Mouse (Mus musculus): ENCODE data around the gene Opcml. TPM values are rescaled to one million over a fixed set of nuclear protein-coding genes. Genes with fewer than 3 reads are reported as not detected.

Gene Opcml
- polyA plus RNA-seq, 1 experiment, result 1.3 TPM

- H3K4me1 ChIP-seq (ENCODE audit: control insufficient read depth, insufficient read depth, low read length), result no peaks in the 10 kb centered on the region
- H3K4me3 ChIP-seq (replicated peaks; ENCODE audit: control insufficient read depth, low read depth, low read length), result no peak overlapping the region
- 65% methylated on average over 3 of the region's 3 CpGs for WGBS
- no peak overlapping the region for H3K27ac ChIP-seq (ENCODE audit: control insufficient read depth, insufficient read depth, low read depth, low read length, poor library complexity)
- no peak for TF ChIP-seq CTCF (IDR thresholded peaks at IDR 0.05; ENCODE audit: control insufficient read depth, insufficient read depth, low read length)
- TF ChIP-seq POLR2A (IDR thresholded peaks at IDR 0.05; ENCODE audit: borderline replicate concordance, control insufficient read depth, low read depth, low read length), result no peak
Measured at GRCm38 (mm10) chr9:28587253-28587652, 796.7 kb downstream of the Opcml start.

GRCm38 (mm10) chr9:28587857-28588388, 797.3 kb downstream of the Opcml start:
- Histone ChIP-seq H3K4me1 (ENCODE audit: control insufficient read depth, insufficient read depth, low read length) (no peaks in the 10 kb centered on the region), H3K27ac (ENCODE audit: control insufficient read depth, insufficient read depth, low read depth, low read length, poor library complexity) (no peak overlapping the region), H3K4me3 (replicated peaks; ENCODE audit: control insufficient read depth, low read depth, low read length) (no peak overlapping the region)
- no peak for TF ChIP-seq CTCF (IDR thresholded peaks at IDR 0.05; ENCODE audit: control insufficient read depth, insufficient read depth, low read length)
- TF ChIP-seq POLR2A (IDR thresholded peaks at IDR 0.05; ENCODE audit: borderline replicate concordance, control insufficient read depth, low read depth, low read length), result no peak
- WGBS, result 75% methylated on average over 4 of the region's 4 CpGs

GRCm38 (mm10) chr9:28588488-28588887, 797.9 kb downstream of the Opcml start:
- 73% methylated on average over 1 of the region's 1 CpGs for WGBS
- H3K4me1 ChIP-seq (ENCODE audit: control insufficient read depth, insufficient read depth, low read length), result no peaks in the 10 kb centered on the region
- H3K27ac ChIP-seq (ENCODE audit: control insufficient read depth, insufficient read depth, low read depth, low read length, poor library complexity), result no peak overlapping the region
- no peak overlapping the region for H3K4me3 ChIP-seq (replicated peaks; ENCODE audit: control insufficient read depth, low read depth, low read length)
- TF ChIP-seq CTCF (IDR thresholded peaks at IDR 0.05; ENCODE audit: control insufficient read depth, insufficient read depth, low read length) (no peak), POLR2A (IDR thresholded peaks at IDR 0.05; ENCODE audit: borderline replicate concordance, control insufficient read depth, low read depth, low read length) (no peak)

GRCm38 (mm10) chr9:28592208-28592607, 801.6 kb downstream of the Opcml start:
- 54% methylated on average over 3 of the region's 3 CpGs for WGBS
- Histone ChIP-seq H3K4me1 (ENCODE audit: control insufficient read depth, insufficient read depth, low read length) (no peaks in the 10 kb centered on the region), H3K27ac (ENCODE audit: control insufficient read depth, insufficient read depth, low read depth, low read length, poor library complexity) (no peak overlapping the region), H3K4me3 (replicated peaks; ENCODE audit: control insufficient read depth, low read depth, low read length) (no peak overlapping the region)
- TF ChIP-seq POLR2A (IDR thresholded peaks at IDR 0.05; ENCODE audit: borderline replicate concordance, control insufficient read depth, low read depth, low read length) (no peak), CTCF (IDR thresholded peaks at IDR 0.05; ENCODE audit: control insufficient read depth, insufficient read depth, low read length) (no peak)

GRCm38 (mm10) chr9:28595062-28595461, 804.5 kb downstream of the Opcml start:
- Histone ChIP-seq H3K27ac (ENCODE audit: control insufficient read depth, insufficient read depth, low read depth, low read length, poor library complexity) (no peak overlapping the region), H3K4me3 (replicated peaks; ENCODE audit: control insufficient read depth, low read depth, low read length) (no peak overlapping the region), H3K4me1 (ENCODE audit: control insufficient read depth, insufficient read depth, low read length) (no peaks in the 10 kb centered on the region)
- 87% methylated on average over 3 of the region's 3 CpGs for WGBS
- TF ChIP-seq CTCF (IDR thresholded peaks at IDR 0.05; ENCODE audit: control insufficient read depth, insufficient read depth, low read length) (no peak), POLR2A (IDR thresholded peaks at IDR 0.05; ENCODE audit: borderline replicate concordance, control insufficient read depth, low read depth, low read length) (no peak)

- 48% methylated on average over 1 of the region's 1 CpGs for WGBS
- TF ChIP-seq CTCF (IDR thresholded peaks at IDR 0.05; ENCODE audit: control insufficient read depth, insufficient read depth, low read length) (no peak), POLR2A (IDR thresholded peaks at IDR 0.05; ENCODE audit: borderline replicate concordance, control insufficient read depth, low read depth, low read length) (no peak)
- no peak overlapping the region for H3K4me3 ChIP-seq (replicated peaks; ENCODE audit: control insufficient read depth, low read depth, low read length)
- no peak overlapping the region for H3K27ac ChIP-seq (ENCODE audit: control insufficient read depth, insufficient read depth, low read depth, low read length, poor library complexity)
- H3K4me1 ChIP-seq (ENCODE audit: control insufficient read depth, insufficient read depth, low read length), result no peaks in the 10 kb centered on the region
Measured at GRCm38 (mm10) chr9:28605561-28605960, 815.0 kb downstream of the Opcml start.

- no peak overlapping the region for H3K27ac ChIP-seq (ENCODE audit: control insufficient read depth, insufficient read depth, low read depth, low read length, poor library complexity)
- 47% methylated on average over 6 of the region's 6 CpGs for WGBS
- H3K4me3 ChIP-seq (replicated peaks; ENCODE audit: control insufficient read depth, low read depth, low read length), result no peak overlapping the region
- TF ChIP-seq CTCF (IDR thresholded peaks at IDR 0.05; ENCODE audit: control insufficient read depth, insufficient read depth, low read length), result no peak
- TF ChIP-seq POLR2A (IDR thresholded peaks at IDR 0.05; ENCODE audit: borderline replicate concordance, control insufficient read depth, low read depth, low read length), result no peak
- H3K4me1 ChIP-seq (ENCODE audit: control insufficient read depth, insufficient read depth, low read length), result no peaks in the 10 kb centered on the region
Measured at GRCm38 (mm10) chr9:28613683-28614620, 823.4 kb downstream of the Opcml start.

GRCm38 (mm10) chr9:28615447-28615846, 824.9 kb downstream of the Opcml start:
- Histone ChIP-seq H3K27ac (ENCODE audit: control insufficient read depth, insufficient read depth, low read depth, low read length, poor library complexity) (no peak overlapping the region), H3K4me3 (replicated peaks; ENCODE audit: control insufficient read depth, low read depth, low read length) (no peak overlapping the region), H3K4me1 (ENCODE audit: control insufficient read depth, insufficient read depth, low read length) (no peaks in the 10 kb centered on the region)
- TF ChIP-seq POLR2A (IDR thresholded peaks at IDR 0.05; ENCODE audit: borderline replicate concordance, control insufficient read depth, low read depth, low read length) (no peak), CTCF (IDR thresholded peaks at IDR 0.05; ENCODE audit: control insufficient read depth, insufficient read depth, low read length) (no peak)
